Mouse (Mus musculus) thymus, adult 2 months (tissue): Measurements from ENCODE around the gene Fbxo31.

Experiments
- CTCF ChIP-seq: fragments of 200-500 bp; IDR thresholded peaks from 2 replicates; pipeline ENCODE4 v1.5.1; 2012; ENCODE audit warnings: mild to moderate bottlenecking, control low read depth, low read length, moderate library complexity, borderline replicate concordance; ENCODE audit not compliant: control insufficient read depth, poor library complexity, insufficient read depth; ENCODE audit errors: extremely low read depth
- POLR2A ChIP-seq: fragments of 200-500 bp; IDR thresholded peaks from 2 replicates; pipeline ENCODE4 v1.6.1; 2012; ENCODE audit warnings: mild to moderate bottlenecking, low read length, control low read depth, moderate library complexity; ENCODE audit not compliant: control insufficient read depth, poor library complexity, insufficient read depth; ENCODE audit errors: extremely low read depth

GRCm38 (mm10) chr8:121547132-121547531 is 31.5 kb downstream of the Fbxo31 start:
- TF ChIP-seq POLR2A, result no peak
- 0 out of 2 replicates have a peak, but pooled peaks have one; percentile 32 for TF ChIP-seq CTCF
